Mouse (Mus musculus) stomach, postnatal 0 days (tissue): ENCODE measurements around the gene Xdh.

ENCODE experiments used
- CTCF ChIP-seq: IDR thresholded peaks from 2 replicates; pipeline ENCODE4 v1.5.1; 2016; ENCODE audit warnings: antibody characterized with exemption, low read depth, mild to moderate bottlenecking, moderate library complexity
- EP300 ChIP-seq: optimal IDR thresholded peaks from 2 replicates; pipeline ENCODE3; 2016; ENCODE audit warnings: antibody characterized with exemption

DNA sequence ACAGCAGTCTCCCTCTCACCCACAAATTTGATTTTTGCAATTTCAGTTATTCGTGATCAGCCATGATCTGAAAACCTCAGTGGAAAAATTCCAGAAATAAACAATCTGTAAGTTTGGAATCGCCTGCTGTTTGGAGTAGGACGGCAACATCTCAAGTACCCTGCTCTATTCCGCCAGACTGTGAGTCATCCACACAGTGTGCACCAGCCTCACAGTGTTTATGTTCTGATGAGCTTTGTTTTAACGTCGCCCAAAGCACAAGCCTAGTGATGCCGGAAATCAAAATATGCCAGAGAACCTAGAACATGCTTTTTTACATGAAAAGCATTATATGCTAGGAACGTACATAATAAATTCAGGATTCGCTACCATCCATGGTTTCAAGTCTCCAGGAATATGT, 14.9 kb upstream of the Xdh start:
- TF ChIP-seq CTCF, result no peak
- no peak for TF ChIP-seq EP300
